Mouse (Mus musculus) neural tube, embryonic 13.5 days (tissue): ENCODE measurements at regions not wholly inside any gene's neighbourhood (a gene's known extent, or its start where the extent isn't known, plus 50 kb on each side); places are given as distances from the start of the nearest gene placed in this dataset.
A peak's percentile ranks its signal among the peaks of the same experiment; 100 is the strongest.

Source experiments
- ATAC-seq: fragments of 200-750 bp; cut with Nextera tagmentation; 2 replicates; pipeline ENCODE4 v1.8.0; 2017; ENCODE audit warnings: low read depth, mild to moderate bottlenecking, moderate TSS enrichment, moderate library complexity
- H3K27ac ChIP-seq: fragments of 300-500 bp; sonication (generic); replicated peaks from 2 replicates; pipeline ENCODE4 v1.5.1; 2015; ENCODE audit warnings: moderate library complexity, mild to moderate bottlenecking, inconsistent platforms
- H3K27me3 ChIP-seq: fragments of 300-500 bp; sonication (generic); 2 replicates; pipeline ENCODE4 v1.6.1; 2015; ENCODE audit warnings: mild to moderate bottlenecking, inconsistent platforms
- H3K36me3 ChIP-seq: fragments of 300-500 bp; sonication (generic); 2 replicates; pipeline ENCODE4 v1.6.1; 2015; ENCODE audit warnings: mild to moderate bottlenecking, inconsistent platforms
- H3K4me1 ChIP-seq: fragments of 300-500 bp; sonication (generic); replicated peaks from 2 replicates; pipeline ENCODE4 v1.6.1; 2015; ENCODE audit warnings: inconsistent platforms
- H3K4me2 ChIP-seq: fragments of 300-500 bp; sonication (generic); 2 replicates; pipeline ENCODE4 v1.6.1; 2015; ENCODE audit warnings: inconsistent platforms, mild to moderate bottlenecking, moderate library complexity
- H3K4me3 ChIP-seq: fragments of 300-500 bp; sonication (generic); 2 replicates; pipeline ENCODE4 v1.5.1; 2015; ENCODE audit warnings: mild to moderate bottlenecking, inconsistent platforms
- H3K9ac ChIP-seq: fragments of 300-500 bp; sonication (generic); 2 replicates; pipeline ENCODE4 v1.6.1; 2015; ENCODE audit warnings: moderate library complexity, mild to moderate bottlenecking, inconsistent platforms
- H3K9me3 ChIP-seq: fragments of 300-500 bp; sonication (generic); 2 replicates; pipeline ENCODE4 v1.6.1; 2016; ENCODE audit warnings: inconsistent platforms
- WGBS: fragments of 180-500 bp; shearing (Covaris S2); methylation state at CpG from one replicate; pipeline ENCODE4 v1.1.7; 2015; 5-methylcytosine and 5-hydroxymethylcytosine counted together

DNA sequence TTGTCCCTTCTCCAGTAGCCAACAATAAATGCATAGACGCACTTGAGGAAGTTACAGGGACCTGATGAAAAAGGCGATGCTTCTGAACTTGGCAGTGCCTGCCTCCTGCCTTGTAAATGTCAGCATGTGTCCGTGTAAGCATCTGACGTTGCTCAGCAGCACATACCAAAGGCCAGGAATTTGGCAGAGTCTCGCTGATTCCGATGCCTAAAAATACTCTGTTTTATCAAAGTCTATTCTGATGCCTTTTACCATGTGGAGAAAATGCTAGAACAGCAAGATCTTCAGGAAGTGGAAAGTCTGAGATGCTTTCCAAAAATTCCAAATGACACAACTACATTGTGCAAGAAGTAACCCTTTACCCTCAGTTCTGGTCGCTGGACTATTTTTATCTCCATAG lies 92.5 kb upstream of the N6amt1 start:
- Histone ChIP-seq H3K27me3 (no peaks in the 10 kb centered on the region), H3K36me3 (no peaks in the 10 kb centered on the region), H3K4me3 (no peak overlapping the region), H3K9ac (no peak overlapping the region), H3K27ac (no peak overlapping the region), H3K4me1 (no peaks in the 10 kb centered on the region), H3K4me2 (no peak overlapping the region), H3K9me3 (no peaks in the 10 kb centered on the region)
- ATAC-seq = peak; percentile 59; the same call in 1 of the 2 replicates
- 64% methylated on average over 7 of the region's 7 CpGs for WGBS

DNA sequence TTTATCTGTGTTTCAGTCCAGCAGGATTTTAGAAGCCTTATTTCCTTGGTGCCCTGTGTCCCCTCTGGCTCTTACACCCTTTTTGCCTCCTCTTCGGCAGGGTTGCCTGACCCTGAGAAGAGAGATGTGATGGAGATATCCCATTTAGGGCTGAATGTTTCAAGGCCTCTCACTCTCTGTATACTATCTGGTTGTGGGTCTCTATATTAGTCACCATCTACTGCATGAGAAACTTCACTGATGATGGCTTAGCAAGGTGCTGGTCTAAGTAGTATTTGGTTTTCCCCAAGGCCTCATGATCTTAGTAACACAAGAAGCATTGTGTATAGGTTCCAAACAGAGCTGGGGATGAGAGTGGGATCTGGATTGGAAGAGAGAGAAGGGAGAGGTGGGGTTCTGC lies 99.2 kb upstream of the N6amt1 start:
- Histone ChIP-seq H3K9me3 (no peaks in the 10 kb centered on the region), H3K4me3 (no peak overlapping the region), H3K9ac (no peak overlapping the region), H3K4me2 (no peak overlapping the region), H3K27ac (no peak overlapping the region), H3K4me1 (no peaks in the 10 kb centered on the region), H3K27me3 (no peaks in the 10 kb centered on the region), H3K36me3 (no peaks in the 10 kb centered on the region)
- 100% methylated on average over 1 of the region's 1 CpGs for WGBS
- no peak for ATAC-seq

DNA sequence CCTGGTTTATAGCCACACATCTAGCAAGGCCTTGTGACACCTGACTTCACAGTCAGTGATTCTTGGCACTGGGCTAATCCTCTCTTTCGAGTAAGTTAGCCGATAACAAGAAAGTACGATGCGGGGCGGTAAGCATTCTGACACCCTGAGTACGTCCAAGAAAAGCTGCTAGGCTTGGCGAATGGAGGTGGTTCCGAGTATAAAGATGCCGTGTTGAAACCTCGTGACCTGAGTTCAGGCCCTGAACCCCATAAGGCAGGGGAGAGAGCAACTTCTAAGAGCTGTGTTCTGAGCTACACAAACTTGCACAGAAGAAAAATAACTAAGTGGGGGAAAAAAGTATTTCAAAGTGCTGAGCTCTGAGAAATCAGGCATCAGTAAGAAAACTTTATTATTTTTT lies 103.5 kb upstream of the N6amt1 start:
- H3K27ac ChIP-seq = no peak overlapping the region
- H3K27me3 ChIP-seq = no peaks in the 10 kb centered on the region
- no peak overlapping the region for H3K4me3 ChIP-seq
- ATAC-seq = no peak
- no peaks in the 10 kb centered on the region for H3K4me1 ChIP-seq
- no peak overlapping the region for H3K4me2 ChIP-seq
- 92% methylated on average over 10 of the region's 10 CpGs for WGBS
- H3K9ac ChIP-seq = no peak overlapping the region
- H3K36me3 ChIP-seq = no peaks in the 10 kb centered on the region
- no peaks in the 10 kb centered on the region for H3K9me3 ChIP-seq

DNA sequence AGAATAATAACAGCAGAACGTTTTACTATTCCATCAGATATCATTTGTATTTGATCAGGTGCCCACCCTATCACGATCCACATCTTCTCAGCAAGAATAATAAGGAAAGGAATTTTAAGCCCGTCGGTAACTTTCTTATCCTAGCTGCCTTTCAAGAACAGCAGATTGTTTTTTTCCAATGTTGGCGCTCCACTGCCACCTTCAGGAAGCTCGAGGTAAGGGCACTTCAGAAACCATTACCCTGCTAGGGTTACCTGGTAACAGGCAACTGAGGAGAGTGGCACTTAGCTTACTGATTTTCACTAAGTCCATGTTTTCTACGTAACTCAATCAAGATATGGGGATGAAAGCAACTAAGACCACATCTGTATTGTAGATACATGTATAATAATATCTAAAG lies 104.1 kb upstream of the N6amt1 start:
- Histone ChIP-seq H3K4me1 (no peaks in the 10 kb centered on the region), H3K4me2 (no peak overlapping the region), H3K4me3 (no peak overlapping the region), H3K9ac (no peak overlapping the region), H3K27ac (no peak overlapping the region), H3K27me3 (no peaks in the 10 kb centered on the region), H3K36me3 (no peaks in the 10 kb centered on the region), H3K9me3 (no peaks in the 10 kb centered on the region)
- ATAC-seq = no peak
- 35% methylated on average over 7 of the region's 7 CpGs for WGBS

DNA sequence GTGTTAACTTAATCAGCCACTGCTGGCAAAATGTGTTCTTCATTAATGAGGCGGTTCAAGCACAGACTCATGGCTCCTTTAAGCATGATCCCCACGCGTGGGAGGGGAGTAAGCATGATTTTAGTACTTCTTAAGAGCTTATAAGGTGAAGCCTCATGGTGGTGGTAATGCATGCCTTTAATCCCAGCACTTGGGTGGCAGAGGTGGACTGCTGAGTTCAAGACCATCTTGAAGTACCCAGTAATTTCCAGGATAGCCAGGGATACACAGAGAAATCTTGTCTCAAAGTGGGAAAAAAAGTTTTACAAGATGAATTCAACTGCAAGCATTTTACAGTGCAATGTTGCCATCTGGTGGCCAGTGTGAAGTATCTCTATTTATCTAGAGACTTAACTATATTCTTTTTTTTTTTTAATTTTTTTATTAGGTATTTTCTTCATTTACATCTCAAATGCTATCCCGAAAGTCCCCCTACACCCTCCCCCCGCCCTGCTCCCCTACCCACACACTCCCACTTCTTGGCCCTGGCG lies 105.4 kb upstream of the N6amt1 start:
- H3K4me1 ChIP-seq = no peaks in the 10 kb centered on the region
- no peak overlapping the region for H3K27ac ChIP-seq
- H3K4me2 ChIP-seq = no peak overlapping the region
- no peaks in the 10 kb centered on the region for H3K36me3 ChIP-seq
- H3K27me3 ChIP-seq = no peaks in the 10 kb centered on the region
- no peak overlapping the region for H3K9ac ChIP-seq
- ATAC-seq = no peak
- 55% methylated on average over 6 of the region's 6 CpGs for WGBS
- H3K4me3 ChIP-seq = no peak overlapping the region
- no peaks in the 10 kb centered on the region for H3K9me3 ChIP-seq

DNA sequence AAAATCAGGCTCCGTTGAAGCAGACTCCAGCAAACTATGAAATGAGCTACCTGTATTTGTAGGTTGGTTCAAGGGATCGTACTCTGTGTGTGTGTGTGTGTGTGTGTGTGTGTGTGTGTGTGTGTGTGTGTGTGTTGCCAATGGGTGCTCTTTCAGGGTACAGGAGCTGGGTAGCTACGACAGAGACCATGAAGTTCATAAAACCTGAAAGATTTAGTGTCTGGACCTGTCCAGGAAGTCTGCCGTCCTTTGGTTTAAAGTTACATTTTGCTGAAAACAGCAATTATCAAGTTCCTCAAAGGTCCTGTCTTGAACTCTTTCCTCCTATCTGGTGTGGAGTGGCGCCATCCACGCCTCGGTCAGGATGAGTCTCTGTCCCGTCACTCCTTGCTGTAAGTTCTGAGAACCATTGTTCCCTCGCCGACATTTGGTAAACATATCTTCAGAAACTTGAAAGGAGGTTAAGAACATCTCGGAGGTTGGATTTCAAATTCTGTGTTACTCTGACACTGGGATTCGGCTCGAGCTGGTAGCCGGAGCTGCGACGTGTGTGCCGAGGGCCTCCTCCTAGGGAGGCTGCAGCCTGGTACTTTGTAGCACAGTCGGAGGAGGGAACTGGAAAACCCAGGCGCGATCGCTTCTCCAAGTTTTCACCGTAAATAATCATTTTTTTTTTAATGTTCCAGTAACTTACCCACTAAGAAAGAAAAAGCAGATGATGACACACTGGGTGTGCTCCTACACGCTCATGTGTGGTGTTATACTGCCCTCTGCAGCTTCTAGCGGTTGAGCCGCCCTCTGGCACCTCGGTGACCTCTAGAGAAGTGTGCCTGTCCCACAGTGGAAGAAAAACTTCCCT lies 107.8 kb upstream of the N6amt1 start:
- Histone ChIP-seq H3K27ac (no peak overlapping the region), H3K4me1 (no peaks in the 10 kb centered on the region), H3K36me3 (no peaks in the 10 kb centered on the region), H3K9ac (0 out of 2 replicates have a peak overlapping the region, but pooled peaks have one; percentile 22), H3K4me3 (no peak overlapping the region), H3K4me2 (peak overlapping the region; percentile 30; the same call in 1 of the 2 replicates), H3K27me3 (no peaks in the 10 kb centered on the region), H3K9me3 (no peaks in the 10 kb centered on the region)
- ATAC-seq = peak; percentile 56; the same call in 1 of the 2 replicates
- 63% methylated on average over 26 of the region's 26 CpGs for WGBS

DNA sequence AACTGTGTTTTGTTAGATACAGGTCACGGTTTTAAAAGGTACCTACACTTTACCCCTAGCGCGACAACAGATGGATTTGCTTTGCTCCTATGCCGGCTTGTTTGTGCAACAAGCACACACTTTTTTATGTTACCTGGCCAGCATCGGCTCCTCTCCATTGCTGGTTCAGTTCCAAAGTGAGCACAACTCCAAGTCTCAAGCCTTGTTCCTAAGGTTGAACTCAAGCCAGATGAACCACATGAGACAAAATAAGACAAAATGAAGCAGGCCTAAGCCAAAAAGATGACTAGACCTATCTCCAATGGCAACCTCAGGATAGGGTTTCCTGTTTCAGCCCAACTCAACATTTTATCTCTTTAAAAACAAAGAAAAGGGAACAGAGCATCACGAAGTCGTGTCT lies 108.5 kb upstream of the N6amt1 start:
- no peaks in the 10 kb centered on the region for H3K9me3 ChIP-seq
- ATAC-seq = no peak

DNA sequence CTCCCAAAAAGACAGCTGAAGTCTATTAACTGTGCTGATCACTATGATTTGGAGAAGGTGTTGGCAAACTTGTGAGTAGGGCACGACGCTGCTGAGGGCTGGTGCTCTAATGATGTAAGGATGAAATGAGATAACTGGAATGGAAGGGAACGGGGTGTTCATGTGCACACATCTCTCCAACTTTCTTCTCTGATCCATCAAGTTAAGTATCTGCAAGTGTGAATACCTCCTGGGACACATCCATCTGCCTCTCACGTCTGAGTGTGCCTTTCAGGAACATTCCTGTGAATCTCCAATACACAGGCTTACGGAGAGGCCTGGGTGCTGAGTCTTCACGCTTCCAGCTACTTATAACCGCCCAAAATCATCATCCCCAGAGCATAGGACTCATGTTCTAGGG lies 112.0 kb upstream of the N6amt1 start:
- no peak overlapping the region for H3K27ac ChIP-seq
- H3K4me2 ChIP-seq = no peak overlapping the region
- H3K27me3 ChIP-seq = no peaks in the 10 kb centered on the region
- no peaks in the 10 kb centered on the region for H3K9me3 ChIP-seq
- no peak for ATAC-seq
- H3K9ac ChIP-seq = no peak overlapping the region
- 88% methylated on average over 7 of the region's 7 CpGs for WGBS
- no peak overlapping the region for H3K4me3 ChIP-seq
- H3K36me3 ChIP-seq = no peaks in the 10 kb centered on the region
- no peaks in the 10 kb centered on the region for H3K4me1 ChIP-seq

More for the DNA sequence above, 108.5 kb upstream of the N6amt1 start:
- Histone ChIP-seq H3K9ac (no peak overlapping the region), H3K27me3 (no peaks in the 10 kb centered on the region), H3K4me2 (no peak overlapping the region), H3K4me1 (no peaks in the 10 kb centered on the region), H3K4me3 (no peak overlapping the region), H3K36me3 (no peaks in the 10 kb centered on the region), H3K27ac (no peak overlapping the region)
- WGBS = 94% methylated on average over 7 of the region's 7 CpGs

DNA sequence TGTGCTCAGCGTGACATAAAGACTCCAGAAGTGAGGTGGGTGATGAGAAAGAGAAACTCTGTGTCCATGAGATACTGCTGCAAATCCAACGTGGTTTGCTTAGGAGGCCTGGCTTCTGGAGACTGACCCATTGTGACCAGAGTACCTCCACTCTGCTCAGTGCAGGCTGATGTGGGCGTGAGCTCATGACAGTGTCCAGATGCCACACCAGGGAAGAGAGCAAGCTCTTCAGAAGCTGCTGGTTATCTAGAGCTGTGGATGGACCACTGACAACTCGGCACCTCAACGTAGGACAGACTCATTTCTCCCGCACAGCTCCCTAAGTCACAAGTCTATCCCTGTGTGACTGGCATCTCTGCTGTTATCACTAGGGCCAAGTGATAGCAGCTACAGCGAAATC lies 114.9 kb upstream of the N6amt1 start:
- H3K9ac ChIP-seq = no peak overlapping the region
- H3K27me3 ChIP-seq = no peaks in the 10 kb centered on the region
- H3K36me3 ChIP-seq = no peaks in the 10 kb centered on the region
- no peak for ATAC-seq
- no peak overlapping the region for H3K4me2 ChIP-seq
- no peaks in the 10 kb centered on the region for H3K9me3 ChIP-seq
- 88% methylated on average over 7 of the region's 7 CpGs for WGBS
- no peak overlapping the region for H3K4me3 ChIP-seq
- H3K4me1 ChIP-seq = no peaks in the 10 kb centered on the region
- no peak overlapping the region for H3K27ac ChIP-seq

DNA sequence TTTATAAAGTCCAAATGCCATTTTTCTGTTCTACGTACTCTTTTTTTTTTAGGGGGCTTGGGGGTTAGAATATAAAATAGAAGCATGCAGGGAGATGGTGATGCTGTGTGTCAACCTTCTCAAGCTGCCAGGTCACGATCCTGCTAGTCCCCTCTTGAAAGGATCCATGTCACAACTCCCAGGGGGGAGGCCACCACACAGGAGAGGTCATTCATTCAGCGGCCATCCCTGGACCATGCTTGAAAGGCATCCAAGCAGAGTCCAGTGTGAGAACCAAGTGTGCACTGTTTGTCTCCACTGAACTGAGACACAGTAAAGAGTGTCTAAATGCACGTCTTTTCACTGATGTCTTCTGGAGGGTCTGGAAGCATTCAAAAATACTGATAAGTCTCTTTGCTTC lies 119.8 kb upstream of the N6amt1 start:
- H3K27me3 ChIP-seq = no peaks in the 10 kb centered on the region
- H3K4me2 ChIP-seq = no peak overlapping the region
- 73% methylated on average over 4 of the region's 4 CpGs for WGBS
- no peak for ATAC-seq
- H3K27ac ChIP-seq = no peak overlapping the region
- no peak overlapping the region for H3K9ac ChIP-seq
- H3K36me3 ChIP-seq = no peaks in the 10 kb centered on the region
- H3K4me3 ChIP-seq = no peak overlapping the region
- no peaks in the 10 kb centered on the region for H3K4me1 ChIP-seq
- 0 out of 2 replicates have a peak, but pooled peaks cover 5% of the 10 kb centered on the region for H3K9me3 ChIP-seq

DNA sequence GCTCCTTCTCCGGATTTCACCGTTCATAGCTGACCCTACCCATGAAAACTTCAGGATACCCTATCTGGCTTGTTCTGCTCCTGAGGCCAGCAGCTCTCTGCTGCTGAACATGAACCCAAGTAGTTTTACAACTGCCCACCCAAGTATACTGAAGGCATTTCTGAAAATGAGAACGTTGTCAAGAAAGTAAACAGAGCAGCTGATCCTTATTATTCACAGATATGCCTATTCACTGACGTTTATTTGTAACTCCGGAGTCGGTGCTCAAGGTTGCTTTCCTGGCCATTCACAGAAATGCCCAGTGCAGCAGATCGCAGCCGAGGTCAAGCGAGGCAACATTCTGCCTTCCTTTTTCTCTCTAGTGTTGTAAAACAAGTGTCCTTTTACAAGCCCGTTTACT lies 128.4 kb upstream of the N6amt1 start:
- 87% methylated on average over 10 of the region's 10 CpGs for WGBS
- ATAC-seq = no peak
- H3K4me2 ChIP-seq = no peak overlapping the region
- H3K27ac ChIP-seq = no peak overlapping the region
- H3K36me3 ChIP-seq = no peaks in the 10 kb centered on the region
- no peaks in the 10 kb centered on the region for H3K9me3 ChIP-seq
- H3K27me3 ChIP-seq = no peaks in the 10 kb centered on the region
- no peak overlapping the region for H3K4me3 ChIP-seq
- H3K4me1 ChIP-seq = no peaks in the 10 kb centered on the region
- no peak overlapping the region for H3K9ac ChIP-seq

DNA sequence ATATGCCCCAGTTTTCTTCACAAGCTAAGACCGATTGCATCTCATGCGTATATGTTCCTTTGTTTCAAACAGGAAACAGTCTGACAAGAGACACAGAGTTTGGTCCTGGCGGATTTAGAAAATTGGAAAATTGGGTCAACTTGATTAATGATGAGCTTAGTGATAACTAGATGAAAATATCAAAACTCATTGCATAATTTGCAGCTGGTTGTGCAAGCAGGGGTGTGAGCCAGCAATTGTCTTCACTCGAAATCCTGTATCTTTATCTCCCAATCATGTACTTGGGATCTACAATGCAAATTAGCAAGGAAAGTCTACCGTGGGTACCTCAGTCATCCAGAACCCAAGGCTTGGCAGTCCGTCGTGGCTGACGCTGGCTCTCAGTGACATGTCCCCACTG lies 128.9 kb upstream of the N6amt1 start:
- Histone ChIP-seq H3K4me2 (no peak overlapping the region), H3K9me3 (no peaks in the 10 kb centered on the region), H3K9ac (no peak overlapping the region), H3K4me3 (no peak overlapping the region), H3K27ac (no peak overlapping the region), H3K36me3 (no peaks in the 10 kb centered on the region), H3K4me1 (no peaks in the 10 kb centered on the region), H3K27me3 (no peaks in the 10 kb centered on the region)
- 88% methylated on average over 8 of the region's 8 CpGs for WGBS
- ATAC-seq = no peak

DNA sequence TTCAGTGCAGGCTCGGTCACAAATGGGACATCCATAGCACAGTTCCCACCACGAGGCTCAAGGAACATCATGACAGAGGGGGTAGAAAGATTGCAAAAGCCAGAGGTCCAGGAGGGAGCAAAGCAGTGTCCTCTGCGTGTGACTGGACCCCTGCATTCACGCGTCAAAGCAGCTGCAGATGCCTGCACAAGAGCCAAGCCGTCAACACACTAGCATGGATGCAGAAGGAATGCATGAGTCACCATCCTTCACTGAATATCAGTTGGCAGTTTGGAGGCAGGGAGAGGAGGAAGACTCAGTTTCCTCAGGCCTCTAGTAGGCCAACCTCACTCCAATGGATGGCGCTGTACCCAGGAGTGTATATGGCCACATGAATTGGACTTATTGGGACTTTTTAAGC lies 130.0 kb upstream of the N6amt1 start:
- no peak overlapping the region for H3K4me3 ChIP-seq
- ATAC-seq = no peak
- 92% methylated on average over 7 of the region's 7 CpGs for WGBS
- no peak overlapping the region for H3K27ac ChIP-seq
- no peak overlapping the region for H3K9ac ChIP-seq
- H3K4me2 ChIP-seq = no peak overlapping the region
- no peaks in the 10 kb centered on the region for H3K27me3 ChIP-seq
- no peaks in the 10 kb centered on the region for H3K9me3 ChIP-seq
- H3K4me1 ChIP-seq = no peaks in the 10 kb centered on the region
- no peaks in the 10 kb centered on the region for H3K36me3 ChIP-seq
